Mouse (Mus musculus): ENCODE data around the gene Ubqln1.

DNA sequence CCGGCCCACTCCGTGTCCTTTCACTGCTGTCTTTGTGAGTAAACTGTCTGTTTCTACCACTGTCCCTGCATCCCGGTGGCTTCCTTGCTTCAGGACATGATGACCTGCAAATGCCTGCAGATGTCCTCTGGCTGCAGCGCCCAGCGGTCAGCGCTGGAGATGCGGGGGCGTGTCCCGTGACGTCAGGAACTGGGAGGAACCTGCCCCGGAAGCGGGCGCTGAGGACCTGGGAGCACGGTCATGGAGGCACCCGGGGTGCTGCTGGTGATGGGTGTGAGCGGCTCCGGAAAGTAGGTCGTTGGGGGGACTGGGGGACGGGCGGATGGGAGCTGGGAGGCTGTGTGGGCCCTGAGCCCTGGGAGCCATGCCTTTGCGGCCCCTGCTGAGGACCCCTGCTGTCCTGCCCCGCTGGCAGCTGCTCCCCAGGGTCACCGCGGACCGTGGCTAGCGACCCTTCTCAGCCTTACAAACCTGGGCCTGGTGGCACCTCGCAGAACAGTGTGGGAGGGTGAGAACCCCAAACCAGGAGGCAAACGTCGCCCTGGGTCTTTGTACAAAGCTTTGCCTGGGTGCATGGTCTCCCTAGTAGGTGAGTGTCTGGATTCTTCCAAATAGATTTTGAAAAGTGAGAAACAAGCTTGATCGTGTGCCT is 57.9 kb downstream of the Ubqln1 start, which contains the start of gene Idnk:
- TF ChIP-seq POLR2A (IDR thresholded peaks at IDR 0.05; ENCODE audit: borderline replicate concordance, insufficient read depth, low read length) (peak; percentile 78), CTCF (IDR thresholded peaks at IDR 0.05; ENCODE audit: borderline replicate concordance, insufficient read depth, low read depth, low read length) (0 out of 2 replicates have a peak, but pooled peaks have one; percentile 14)
